Mouse (Mus musculus) G1E (cell line): ENCODE measurements around the gene Gm5767.

ENCODE experiments used
- CTCF ChIP-seq: IDR thresholded peaks from 2 replicates; pipeline ENCODE4 v1.5.1; 2012; ENCODE audit warnings: low read depth, low read length, inconsistent platforms, mixed read lengths
- GATA1 ChIP-seq: IDR thresholded peaks from 2 replicates; pipeline ENCODE4 v1.6.1; 2012; ENCODE audit warnings: borderline replicate concordance, low read length, inconsistent platforms, mixed read lengths
- GATA2 ChIP-seq: IDR thresholded peaks from 2 replicates; pipeline ENCODE4 v1.6.1; 2012; ENCODE audit warnings: low read depth, low read length, inconsistent platforms, borderline replicate concordance
- POLR2AphosphoS5 ChIP-seq: IDR thresholded peaks from 2 replicates; pipeline ENCODE4 v1.6.1; 2012; ENCODE audit warnings: low read depth, low read length, inconsistent platforms; ENCODE audit not compliant: insufficient replicate concordance
- TAL1 ChIP-seq: conservative IDR thresholded peaks from 2 replicates; pipeline ENCODE4 v1.6.1; 2012; ENCODE audit warnings: low read depth, low read length, inconsistent platforms, mixed read lengths

DNA sequence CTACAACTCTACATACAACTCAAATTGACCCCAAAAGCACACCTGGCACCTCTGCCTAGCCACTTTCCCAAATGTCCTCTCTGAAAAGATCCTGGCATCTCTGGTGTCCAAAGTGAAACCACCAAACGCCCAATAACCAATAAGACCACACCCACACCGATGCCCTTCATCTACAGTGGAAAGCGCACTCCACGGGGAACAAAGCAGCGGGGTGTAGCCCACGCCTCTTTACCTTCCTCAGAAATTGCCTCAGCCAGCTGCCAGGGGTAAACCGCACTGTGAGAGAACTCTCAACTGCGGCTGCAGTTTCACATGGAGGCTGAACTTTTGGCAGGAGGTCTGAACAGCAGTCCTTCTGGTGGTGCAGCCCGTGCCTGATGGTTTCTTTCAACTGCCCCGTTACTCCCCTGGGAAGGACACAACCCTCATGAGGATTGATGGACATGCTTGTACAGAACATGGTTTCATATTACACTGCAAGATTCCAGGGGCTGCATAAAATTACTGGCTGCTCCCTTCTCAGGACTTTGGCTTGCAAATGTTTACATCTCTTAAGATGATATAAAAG is 35.0 kb downstream of the Gm5767 start:
- TF ChIP-seq CTCF (no peak), TAL1 (no peak), GATA1 (no peak), GATA2 (no peak), POLR2AphosphoS5 (no peak)
